Mouse (Mus musculus): ENCODE measurements around the gene Spred2. TPM values are rescaled to one million over a fixed set of nuclear protein-coding genes. Genes with fewer than 3 reads are reported as not detected.
"Not testable (repeated sequence)": the region's sequence is repeated elsewhere in the genome, so short reads cannot be mapped to it uniquely, and the experiment has no call there.

The Spred2 gene
- polyA plus RNA-seq, 1 experiment from 2014 or later = 6.0 TPM

DNA sequence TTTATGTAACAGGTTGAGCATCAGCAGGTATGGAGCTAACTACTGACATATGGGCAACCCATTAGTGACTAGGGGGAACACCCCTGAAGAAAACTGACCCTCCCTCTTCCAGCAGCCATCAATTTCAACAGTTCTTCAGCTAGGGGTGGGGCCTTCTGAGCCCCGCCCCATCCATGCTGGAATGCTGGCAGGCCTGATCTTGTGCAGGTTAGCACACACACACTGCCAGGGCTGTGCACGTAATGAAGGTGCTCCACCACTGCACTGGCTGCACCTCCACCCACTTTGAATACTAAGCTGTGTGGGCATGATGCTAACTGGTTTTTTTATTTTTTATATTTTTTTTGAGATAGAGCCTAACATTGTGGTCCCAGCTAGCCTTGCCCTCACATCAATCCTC is 133.3 kb downstream of the Spred2 start:
- WGBS = 90% methylated on average over 2 of the region's 2 CpGs
- ATAC-seq (ENCODE audit: low FRiP score) = no peak
- peaks cover 7% of the 10 kb centered on the region; the same call in 1 of the 2 replicates for H3K4me1 ChIP-seq (replicated peaks)
- peaks cover 61% of the 10 kb centered on the region for H3K36me3 ChIP-seq
- H3K9me3 ChIP-seq = no peaks in the 10 kb centered on the region
- no peak overlapping the region for H3K4me2 ChIP-seq
- H3K27me3 ChIP-seq = no peaks in the 10 kb centered on the region
- no peak overlapping the region for H3K27ac ChIP-seq
- H3K9ac ChIP-seq = no peak overlapping the region
- H3K4me3 ChIP-seq = no peak overlapping the region

DNA sequence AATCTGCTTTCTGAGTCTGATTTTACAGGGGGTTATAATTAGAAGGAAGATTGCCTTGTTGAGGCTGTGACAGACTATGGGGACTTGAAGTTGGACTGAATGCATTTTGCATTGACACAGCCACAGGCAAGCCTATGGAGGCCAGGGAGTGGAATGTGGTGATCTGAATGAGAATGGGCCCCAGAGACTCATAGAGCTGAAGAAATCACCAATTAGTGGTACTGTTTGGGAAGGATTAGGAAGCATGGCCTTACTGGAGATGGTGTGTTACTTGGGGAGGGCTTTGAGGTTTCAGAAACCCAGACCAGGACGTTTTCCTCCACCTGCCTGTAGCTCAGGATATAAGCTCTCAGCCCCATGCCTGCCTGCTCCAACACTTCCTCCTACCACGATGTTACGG is 135.6 kb downstream of the Spred2 start:
- 94% methylated on average over 3 of the region's 3 CpGs for WGBS
- Histone ChIP-seq H3K9ac (no peak overlapping the region), H3K4me3 (no peak overlapping the region), H3K27me3 (no peaks in the 10 kb centered on the region), H3K27ac (no peak overlapping the region), H3K4me2 (no peak overlapping the region), H3K36me3 (peaks cover 62% of the 10 kb centered on the region), H3K4me1 (replicated peaks) (0 out of 2 replicates have a peak, but pooled peaks cover 1% of the 10 kb centered on the region), H3K9me3 (no peaks in the 10 kb centered on the region)
- ATAC-seq (ENCODE audit: low FRiP score) = no peak

DNA sequence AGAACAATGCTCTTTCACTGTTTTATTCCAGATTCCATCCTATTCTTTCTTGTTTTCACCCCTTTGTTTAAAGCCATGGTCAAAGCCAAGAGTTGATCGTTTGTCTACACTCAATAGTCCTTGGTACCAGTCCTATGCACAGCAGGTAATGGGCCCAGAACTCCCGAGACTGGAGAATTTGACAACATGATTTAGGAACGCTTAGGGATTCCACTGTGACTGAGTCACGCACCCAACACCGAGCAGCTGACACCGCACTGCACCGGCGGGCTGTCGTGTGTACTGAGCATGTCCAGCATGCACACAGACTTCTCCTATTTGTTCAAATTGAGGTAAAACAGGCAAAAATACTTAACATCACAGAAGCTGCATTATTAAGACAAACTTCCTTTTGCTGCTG is 138.6 kb downstream of the Spred2 start:
- H3K9ac ChIP-seq; H3K9me3 ChIP-seq; H3K4me2 ChIP-seq; H3K4me1 ChIP-seq (replicated peaks); ATAC-seq (ENCODE audit: low FRiP score); H3K27ac ChIP-seq; H3K4me3 ChIP-seq; H3K27me3 ChIP-seq: not testable (repeated sequence)
- 77% methylated on average over 9 of the region's 9 CpGs for WGBS
- H3K36me3 ChIP-seq = peaks cover 52% of the 10 kb centered on the region

DNA sequence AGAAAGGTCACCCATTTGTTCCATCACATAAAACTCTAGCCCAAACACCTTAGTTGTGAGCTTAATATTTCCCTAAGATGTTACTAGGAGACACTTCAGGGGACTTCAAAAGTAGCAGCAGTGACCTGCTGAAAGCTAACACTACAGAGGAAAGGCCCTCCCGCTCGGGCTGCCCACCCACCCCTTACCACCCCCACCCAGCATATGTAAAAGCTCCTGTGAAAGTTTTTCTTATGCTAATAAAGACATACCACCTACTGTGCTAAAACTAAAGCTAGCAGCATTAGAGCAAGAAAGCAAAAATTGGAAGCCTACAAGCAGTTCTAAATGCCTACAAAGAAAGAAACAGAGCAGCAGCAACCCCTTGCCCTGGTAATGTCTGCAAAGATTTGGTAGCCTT is 139.9 kb downstream of the Spred2 start:
- H3K4me2 ChIP-seq; H3K4me3 ChIP-seq; ATAC-seq (ENCODE audit: low FRiP score); H3K27ac ChIP-seq; H3K9me3 ChIP-seq; H3K27me3 ChIP-seq; H3K4me1 ChIP-seq (replicated peaks); H3K9ac ChIP-seq: not testable (repeated sequence)
- H3K36me3 ChIP-seq = peaks cover 45% of the 10 kb centered on the region
- WGBS = 15% methylated on average over 2 of the region's 2 CpGs

DNA sequence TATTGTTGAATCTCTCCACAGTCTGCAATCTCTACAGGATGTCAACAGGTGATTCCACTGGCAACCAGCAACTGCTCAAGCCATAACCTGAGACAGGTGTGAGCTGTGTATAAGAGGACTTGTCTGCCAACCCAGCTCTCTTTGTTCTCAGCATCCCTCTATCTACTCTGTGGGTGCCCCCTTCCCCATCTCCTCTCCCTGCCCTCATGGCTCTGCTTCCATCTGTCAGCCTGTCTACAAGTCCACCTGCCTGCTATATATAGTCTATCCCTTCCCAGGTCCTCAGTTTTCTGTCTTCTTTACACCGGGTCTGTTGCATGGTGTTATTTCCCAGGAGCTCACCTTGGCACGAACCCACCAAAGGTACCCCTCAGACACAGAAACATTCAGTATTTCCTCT is 140.8 kb downstream of the Spred2 start:
- WGBS = 91% methylated on average over 2 of the region's 2 CpGs
- no peak overlapping the region for H3K9ac ChIP-seq

DNA sequence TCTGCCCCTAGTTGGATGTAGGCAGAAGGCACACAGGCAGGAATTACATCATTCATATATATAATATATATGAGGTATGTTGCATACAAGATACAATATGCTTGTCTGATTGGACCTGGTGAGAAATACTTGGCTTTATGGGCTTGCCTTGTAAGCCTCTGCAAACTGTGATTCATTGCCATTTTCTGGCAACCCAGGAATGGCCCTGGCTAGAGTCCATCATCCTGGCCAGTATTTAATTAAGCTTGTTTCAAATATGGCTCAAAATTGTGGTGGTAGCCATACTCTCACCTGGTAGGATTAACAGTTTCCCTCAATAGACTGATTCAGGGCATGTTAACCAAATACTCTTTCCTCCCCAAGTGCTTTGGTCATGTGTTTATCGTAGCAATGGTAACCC is 141.9 kb downstream of the Spred2 start:
- Histone ChIP-seq H3K4me2 (no peak overlapping the region), H3K9ac (no peak overlapping the region), H3K27ac (no peak overlapping the region), H3K4me1 (replicated peaks) (0 out of 2 replicates have a peak, but pooled peaks cover 6% of the 10 kb centered on the region), H3K9me3 (no peaks in the 10 kb centered on the region), H3K27me3 (no peaks in the 10 kb centered on the region), H3K36me3 (peaks cover 39% of the 10 kb centered on the region), H3K4me3 (no peak overlapping the region)
- 88% methylated on average over 1 of the region's 1 CpGs for WGBS
- ATAC-seq (ENCODE audit: low FRiP score) = no peak

More for the DNA sequence above, 140.8 kb downstream of the Spred2 start:
- H3K4me3 ChIP-seq = no peak overlapping the region
- no peak overlapping the region for H3K4me2 ChIP-seq
- no peaks in the 10 kb centered on the region for H3K27me3 ChIP-seq
- H3K9me3 ChIP-seq = no peaks in the 10 kb centered on the region
- H3K4me1 ChIP-seq (replicated peaks) = 0 out of 2 replicates have a peak, but pooled peaks cover 6% of the 10 kb centered on the region
- H3K36me3 ChIP-seq = peaks cover 45% of the 10 kb centered on the region
- ATAC-seq (ENCODE audit: low FRiP score) = no peak
- no peak overlapping the region for H3K27ac ChIP-seq

DNA sequence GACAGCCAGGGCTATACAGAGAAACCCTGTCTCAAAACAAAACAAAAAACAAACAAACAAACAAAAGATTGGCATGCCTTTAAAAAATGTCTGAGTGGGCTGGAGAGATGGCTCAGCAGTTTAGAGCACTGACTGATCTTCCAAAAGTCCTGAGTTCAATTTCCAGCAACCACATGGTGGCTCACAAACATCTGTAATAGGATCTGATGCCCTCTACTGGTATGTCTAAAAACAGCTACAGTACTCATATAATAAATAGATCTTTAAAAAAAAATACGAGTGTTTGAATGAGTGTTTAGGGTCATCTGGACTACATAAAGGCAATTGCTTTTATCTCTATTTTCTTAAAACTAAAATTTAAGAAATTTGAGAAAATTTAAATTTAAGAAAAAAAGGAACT is 143.3 kb downstream of the Spred2 start:
- Histone ChIP-seq H3K4me3 (no peak overlapping the region), H3K27me3 (no peaks in the 10 kb centered on the region), H3K9ac (no peak overlapping the region), H3K36me3 (peaks cover 41% of the 10 kb centered on the region), H3K9me3 (no peaks in the 10 kb centered on the region), H3K4me2 (no peak overlapping the region), H3K27ac (no peak overlapping the region), H3K4me1 (replicated peaks) (0 out of 2 replicates have a peak, but pooled peaks cover 6% of the 10 kb centered on the region)
- ATAC-seq (ENCODE audit: low FRiP score) = no peak
- 67% methylated on average over 1 of the region's 1 CpGs for WGBS

DNA sequence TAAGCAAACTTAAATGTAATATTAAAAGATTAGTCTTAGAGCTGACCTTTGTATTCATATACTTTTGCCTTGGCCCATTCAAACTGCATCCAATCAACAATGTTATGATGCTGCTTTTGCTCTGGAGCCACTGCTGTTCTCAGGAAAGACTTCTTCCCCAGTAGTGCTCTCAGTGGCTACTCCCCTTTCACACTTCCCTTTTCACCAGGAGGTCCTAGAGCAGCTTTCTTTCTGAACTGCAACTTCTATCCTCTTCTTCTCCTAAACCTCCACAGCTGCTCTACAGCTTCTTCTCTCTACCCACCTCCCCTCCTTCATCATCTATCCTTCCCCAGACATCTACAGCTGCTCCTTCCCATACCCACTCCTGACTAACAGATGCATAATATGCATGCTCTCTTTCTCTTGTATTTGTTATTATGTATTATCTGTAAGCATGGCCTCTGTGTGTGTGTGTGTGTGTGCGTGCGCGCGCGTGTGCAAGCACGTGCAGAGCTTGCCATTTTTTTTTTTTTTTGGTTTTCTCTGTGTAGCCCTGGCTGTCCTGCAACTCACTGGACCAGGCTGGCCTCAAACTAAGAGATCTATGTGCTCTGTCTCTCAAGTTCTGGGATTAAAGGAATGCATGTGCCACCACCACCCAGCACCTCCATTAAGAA is 144.3 kb downstream of the Spred2 start:
- no peak for ATAC-seq (ENCODE audit: low FRiP score)
- H3K9me3 ChIP-seq = no peaks in the 10 kb centered on the region
- no peak overlapping the region for H3K27ac ChIP-seq
- WGBS = 95% methylated on average over 6 of the region's 6 CpGs
- no peak overlapping the region for H3K9ac ChIP-seq
- no peak overlapping the region for H3K4me2 ChIP-seq
- peaks cover 46% of the 10 kb centered on the region for H3K36me3 ChIP-seq
- no peak overlapping the region for H3K4me3 ChIP-seq
- 0 out of 2 replicates have a peak, but pooled peaks cover 6% of the 10 kb centered on the region for H3K4me1 ChIP-seq (replicated peaks)
- H3K27me3 ChIP-seq = no peaks in the 10 kb centered on the region

DNA sequence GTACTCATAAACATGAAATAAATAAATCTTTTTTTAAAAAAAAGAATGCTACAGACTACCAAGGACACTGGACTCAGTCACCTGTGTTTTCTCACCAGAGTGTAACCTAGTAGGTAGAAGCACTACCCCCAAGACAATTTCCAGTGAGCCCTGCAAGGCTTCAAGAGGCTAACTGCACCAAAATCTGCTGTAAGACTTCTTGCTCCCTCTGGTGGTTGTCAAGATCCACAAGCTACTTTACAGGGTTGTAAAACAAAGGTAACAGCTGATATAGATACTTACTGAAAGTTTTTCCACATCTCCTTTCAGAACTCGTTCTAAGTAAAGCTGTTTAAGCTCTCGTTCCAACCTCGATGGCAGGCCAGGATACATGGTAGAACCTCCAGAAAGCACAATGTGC is 148.0 kb downstream of the Spred2 start:
- 85% methylated on average over 3 of the region's 3 CpGs for WGBS
- H3K27me3 ChIP-seq = no peaks in the 10 kb centered on the region
- H3K4me2 ChIP-seq = no peak overlapping the region
- no peaks in the 10 kb centered on the region for H3K9me3 ChIP-seq
- no peak overlapping the region for H3K9ac ChIP-seq
- no peaks in the 10 kb centered on the region for H3K4me1 ChIP-seq (replicated peaks)
- no peak overlapping the region for H3K4me3 ChIP-seq
- no peak for ATAC-seq (ENCODE audit: low FRiP score)
- peaks cover 52% of the 10 kb centered on the region for H3K36me3 ChIP-seq
- H3K27ac ChIP-seq = no peak overlapping the region

DNA sequence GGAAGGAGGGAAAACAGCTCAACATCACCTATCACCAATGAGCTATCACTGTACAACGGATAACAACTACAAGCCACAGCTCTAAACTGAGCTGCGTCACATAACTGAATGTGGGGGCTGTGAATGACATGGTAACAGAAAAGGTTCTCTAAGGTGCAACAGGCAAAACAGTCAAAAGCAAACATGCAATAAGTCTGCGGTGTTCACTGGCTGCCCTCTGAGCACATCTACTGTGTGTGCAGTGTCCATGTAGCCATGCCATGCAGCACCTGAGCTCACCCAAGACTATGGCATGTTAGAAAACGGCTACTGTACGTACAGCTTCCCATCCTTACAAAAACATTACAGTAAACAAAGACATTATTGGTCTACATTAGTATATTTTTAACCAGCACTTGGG is 148.7 kb downstream of the Spred2 start:
- no peaks in the 10 kb centered on the region for H3K4me1 ChIP-seq (replicated peaks)
- whole genome bisulfite sequencing = 98% methylated on average over 5 of the region's 5 CpGs
- H3K36me3 ChIP-seq = peaks cover 52% of the 10 kb centered on the region
- H3K27ac ChIP-seq = no peak overlapping the region
- H3K4me2 ChIP-seq = no peak overlapping the region
- no peak for ATAC-seq (ENCODE audit: low FRiP score)
- no peak overlapping the region for H3K4me3 ChIP-seq
- no peak overlapping the region for H3K9ac ChIP-seq
- no peaks in the 10 kb centered on the region for H3K27me3 ChIP-seq
- no peaks in the 10 kb centered on the region for H3K9me3 ChIP-seq

Other genes with a start within 250 kb of the Spred2 start
- gene Actr2, start 188.5 kb downstream of the Spred2 start, polyA plus RNA-seq (2015; fragmentation: Nextera tagmentation; extraction: Ambion mirVana) = 177 and 179 TPM in 2 replicates

All from hindbrain, embryonic 13.5 days (tissue).